Mouse (Mus musculus) erythroblast, embryonic 14.5 days (primary cell): ENCODE measurements around the gene Abhd16a. TPM values are rescaled to one million over a fixed set of nuclear protein-coding genes. Genes with fewer than 3 reads are reported as not detected.

Experiments used
- H3K27me3 ChIP-seq: 2 replicates; pipeline ENCODE4 v1.6.1; 2012; ENCODE audit warnings: inconsistent platforms; ENCODE audit not compliant: control insufficient read depth
- H3K36me3 ChIP-seq: 2 replicates; pipeline ENCODE4 v1.6.1; 2012; ENCODE audit warnings: mild to moderate bottlenecking, inconsistent platforms; ENCODE audit not compliant: control insufficient read depth
- H3K4me1 ChIP-seq: 2 replicates; pipeline ENCODE4 v1.6.1; 2012; ENCODE audit warnings: inconsistent platforms; ENCODE audit not compliant: control insufficient read depth
- H3K4me3 ChIP-seq: replicated peaks from 2 replicates; pipeline ENCODE3; 2012; ENCODE audit warnings: moderate library complexity, mild to moderate bottlenecking, inconsistent platforms
- H3K9me3 ChIP-seq: 2 replicates; pipeline ENCODE4 v1.6.1; 2012; ENCODE audit warnings: low read length, inconsistent platforms, mixed read lengths; ENCODE audit not compliant: control insufficient read depth
- GATA1 ChIP-seq: IDR thresholded peaks from 2 replicates; pipeline ENCODE4 v1.6.1; 2012; ENCODE audit warnings: low read length, inconsistent platforms, mixed read lengths
- TAL1 ChIP-seq: IDR thresholded peaks from 3 replicates; pipeline ENCODE4 v1.6.1; 2012; ENCODE audit warnings: low read length, inconsistent platforms, mixed read lengths
- polyA plus RNA-seq: library from polyadenylated mRNA; stranded (reverse); fragments of >175 nt; gene quantifications from 2 replicates; pipeline ENCODE4 v1.2.3, GENCODE M21; 2012

Gene Abhd16a
- polyA plus RNA-seq, 1 experiment, result 10.1 TPM

- Histone ChIP-seq H3K4me3 (peak overlapping the region; percentile 63), H3K9me3 (no peaks in the 10 kb centered on the region), H3K36me3 (peaks cover 50% of the 10 kb centered on the region), H3K4me1 (peaks cover 64% of the 10 kb centered on the region), H3K27me3 (no peaks in the 10 kb centered on the region)
- no peak for TF ChIP-seq TAL1
- TF ChIP-seq GATA1, result no peak
Measured at GRCm38 (mm10) chr17:35125578-35125977, 36.5 kb downstream of the Abhd16a start.

DNA sequence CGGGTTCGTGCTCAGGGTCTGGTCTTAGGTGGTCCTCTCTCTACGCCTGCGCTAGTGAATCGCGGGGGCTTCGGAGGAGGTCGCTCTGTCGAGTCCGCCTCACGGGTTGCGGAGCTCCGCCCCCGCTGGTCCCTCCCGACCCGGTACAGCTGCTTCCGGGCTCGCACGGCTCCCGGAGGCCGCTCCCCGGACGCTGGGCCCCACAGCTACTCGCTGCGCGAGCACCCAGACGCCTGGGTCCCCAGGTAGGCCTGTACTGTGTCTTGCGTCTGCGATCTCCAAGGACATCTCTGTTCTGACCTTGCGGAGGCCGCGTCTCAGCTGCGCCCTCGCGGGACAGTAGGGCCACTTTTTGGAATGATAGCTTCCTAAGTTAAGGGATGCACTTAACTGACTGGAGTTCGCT is 37.1 kb downstream of the Abhd16a start, which contains the start of gene D17H6S53E:
Gene D17H6S53E (plus strand): TSS at position 168 of the 406 bp plus-strand sequence.
- H3K4me1 ChIP-seq, result peaks cover 68% of the 10 kb centered on the region
- H3K4me3 ChIP-seq, result peak within 1 kb of the TSS; percentile 63
- H3K27me3 ChIP-seq, result no peaks in the 10 kb centered on the region
- H3K9me3 ChIP-seq, result no peaks in the 10 kb centered on the region
- TF ChIP-seq GATA1 (no peak), TAL1 (no peak)
- peaks cover 55% of the 10 kb centered on the region for H3K36me3 ChIP-seq

DNA sequence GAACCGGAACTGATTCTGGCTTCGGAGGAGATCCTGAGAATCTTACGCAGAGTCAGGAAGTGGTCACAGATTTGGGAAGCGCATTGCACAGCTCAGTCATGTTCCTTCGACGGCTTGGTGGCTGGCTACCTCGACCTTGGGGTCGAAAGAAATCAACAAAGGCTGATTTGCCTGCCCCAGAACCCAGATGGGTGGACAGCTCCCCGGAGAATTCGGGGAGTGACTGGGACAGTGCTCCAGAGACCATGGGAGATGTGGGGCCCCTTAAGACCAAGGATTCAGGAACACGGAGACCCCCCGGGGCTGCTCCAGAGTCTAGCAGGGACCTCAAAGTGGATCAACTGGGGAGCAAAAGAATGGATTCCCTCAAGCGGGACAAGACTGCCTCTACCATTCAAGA is 38.0 kb downstream of the Abhd16a start:
- Histone ChIP-seq H3K4me3 (peak overlapping the region; percentile 63), H3K27me3 (no peaks in the 10 kb centered on the region), H3K4me1 (peaks cover 64% of the 10 kb centered on the region), H3K36me3 (peaks cover 55% of the 10 kb centered on the region), H3K9me3 (no peaks in the 10 kb centered on the region)
- TF ChIP-seq TAL1, result no peak
- no peak for TF ChIP-seq GATA1

DNA sequence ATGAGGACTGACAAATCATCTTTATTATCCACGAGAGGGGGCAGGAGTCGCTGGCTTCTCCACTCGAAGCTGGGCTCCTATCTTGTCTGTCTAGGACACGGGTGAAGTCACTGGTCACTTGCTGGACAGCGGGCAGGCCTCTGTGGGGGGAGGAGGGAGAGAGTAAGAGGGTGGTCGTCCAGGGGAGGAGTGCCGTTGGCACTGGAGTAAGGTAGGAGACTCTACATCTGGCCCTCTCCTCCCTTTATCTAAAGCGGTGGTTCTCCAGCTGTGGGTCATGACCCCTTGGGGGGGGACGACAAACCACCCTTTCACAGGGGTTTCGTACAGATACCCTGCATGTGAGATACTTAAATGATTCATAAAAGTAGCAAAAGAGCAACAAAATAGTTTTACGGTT is 39.9 kb downstream of the Abhd16a start:
- H3K36me3 ChIP-seq, result peaks cover 41% of the 10 kb centered on the region
- H3K9me3 ChIP-seq, result no peaks in the 10 kb centered on the region
- peaks cover 49% of the 10 kb centered on the region for H3K4me1 ChIP-seq
- H3K27me3 ChIP-seq, result no peaks in the 10 kb centered on the region
- TF ChIP-seq GATA1, result no peak
- no peak for TF ChIP-seq TAL1
- H3K4me3 ChIP-seq, result no peak overlapping the region

DNA sequence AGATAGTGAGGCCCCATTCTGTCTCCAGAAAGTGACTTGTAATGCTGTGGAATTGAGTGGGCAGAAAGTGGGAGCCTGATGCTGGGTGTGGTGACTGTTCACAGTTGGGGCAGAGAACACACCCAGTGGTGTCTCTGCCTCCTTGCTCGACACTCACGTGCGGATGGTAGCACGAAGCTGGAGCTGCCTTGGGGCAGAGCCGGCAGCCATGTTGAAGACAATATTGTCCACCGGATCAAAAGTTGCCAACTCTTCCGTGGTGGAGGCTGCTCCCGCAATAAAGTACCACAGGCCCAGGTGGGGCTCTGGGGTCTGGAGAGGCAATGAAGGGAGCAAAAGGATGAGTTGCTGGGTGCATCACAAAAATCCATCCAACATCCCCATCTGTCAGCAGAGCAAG is 42.0 kb downstream of the Abhd16a start:
- Histone ChIP-seq H3K9me3 (no peaks in the 10 kb centered on the region), H3K36me3 (peaks cover 25% of the 10 kb centered on the region), H3K4me1 (peaks cover 40% of the 10 kb centered on the region), H3K27me3 (no peaks in the 10 kb centered on the region), H3K4me3 (peak overlapping the region; percentile 44)
- TF ChIP-seq TAL1, result no peak
- no peak for TF ChIP-seq GATA1

GRCm38 (mm10) chr17:35131500-35132173 is 42.6 kb downstream of the Abhd16a start, which contains the start of gene Apom:
Apom (minus strand) TSS chr17:35132050.
- TF ChIP-seq GATA1, result no peak
- TF ChIP-seq TAL1, result no peak
- peaks cover 26% of the 10 kb centered on the region for H3K36me3 ChIP-seq
- no peaks in the 10 kb centered on the region for H3K27me3 ChIP-seq
- H3K4me1 ChIP-seq, result peaks cover 40% of the 10 kb centered on the region
- peak within 1 kb of the TSS; percentile 44 for H3K4me3 ChIP-seq
- H3K9me3 ChIP-seq, result no peaks in the 10 kb centered on the region

GRCm38 (mm10) chr17:35132174-35132560 is 43.1 kb downstream of the Abhd16a start:
- H3K4me1 ChIP-seq, result peaks cover 40% of the 10 kb centered on the region
- H3K4me3 ChIP-seq, result no peak overlapping the region
- H3K36me3 ChIP-seq, result peaks cover 28% of the 10 kb centered on the region
- H3K27me3 ChIP-seq, result no peaks in the 10 kb centered on the region
- no peak for TF ChIP-seq GATA1
- no peak for TF ChIP-seq TAL1
- no peaks in the 10 kb centered on the region for H3K9me3 ChIP-seq

GRCm38 (mm10) chr17:35133517-35133916 is 44.5 kb downstream of the Abhd16a start:
- no peak for TF ChIP-seq GATA1
- TF ChIP-seq TAL1, result no peak
- H3K4me3 ChIP-seq, result no peak overlapping the region
- peaks cover 30% of the 10 kb centered on the region for H3K36me3 ChIP-seq
- no peaks in the 10 kb centered on the region for H3K27me3 ChIP-seq
- H3K4me1 ChIP-seq, result peaks cover 38% of the 10 kb centered on the region
- H3K9me3 ChIP-seq, result no peaks in the 10 kb centered on the region

DNA sequence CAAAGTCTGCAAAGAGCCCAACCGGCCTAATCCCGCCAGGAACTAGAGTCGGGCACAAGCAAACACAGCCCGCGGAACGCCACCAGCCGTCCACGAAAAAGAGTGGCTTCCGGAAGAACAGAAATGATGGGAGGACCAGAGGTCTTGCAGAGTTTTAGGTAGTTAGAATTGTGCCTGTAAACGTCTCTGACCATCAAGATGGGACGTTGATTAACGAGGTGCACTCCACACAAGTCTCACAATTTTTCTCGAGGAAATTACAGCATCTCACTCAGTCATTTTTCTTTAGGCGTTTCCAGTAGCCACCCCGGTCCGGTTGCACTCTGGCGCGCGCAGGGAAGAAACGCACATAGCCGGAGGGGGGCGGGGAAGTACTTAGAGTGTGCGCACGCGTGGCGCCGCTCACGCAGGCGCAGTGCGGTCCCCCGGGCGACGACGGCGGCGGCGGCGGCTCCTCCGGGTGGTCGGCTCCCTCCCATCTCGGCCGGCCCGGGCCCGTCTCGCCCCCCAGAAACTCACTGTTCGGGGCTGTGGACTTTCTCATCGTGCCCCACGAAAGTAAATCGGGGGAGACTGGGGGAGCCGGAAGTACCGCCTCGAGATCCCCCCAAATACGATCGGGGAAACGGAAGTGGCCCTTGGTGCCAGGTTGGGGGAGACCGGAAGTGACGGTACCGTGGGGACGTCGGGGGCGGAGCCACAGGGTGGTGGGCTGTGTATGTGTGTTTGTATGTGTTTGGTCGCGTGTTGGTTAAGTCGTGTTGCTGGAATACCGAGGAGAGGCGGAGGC is 45.9 kb downstream of the Abhd16a start, which contains the start of gene Bag6:
Gene Bag6 (plus strand): TSS at position 378 of the 790 bp plus-strand sequence.
- Histone ChIP-seq H3K4me1 (peaks cover 36% of the 10 kb centered on the region), H3K27me3 (no peaks in the 10 kb centered on the region), H3K9me3 (no peaks in the 10 kb centered on the region), H3K4me3 (peak within 1 kb of the TSS; percentile 99), H3K36me3 (peaks cover 36% of the 10 kb centered on the region)
- no peak for TF ChIP-seq TAL1
- TF ChIP-seq GATA1, result no peak
